Mouse (Mus musculus): Measurements from ENCODE around the gene Abca8a. TPM values are rescaled to one million over a fixed set of nuclear protein-coding genes. Genes with fewer than 3 reads are reported as not detected.

Gene Abca8a
- polyA plus RNA-seq, 1 experiment from 2014 or later, result 0.54 TPM

Other genes with a start within 250 kb of the Abca8a start
- gene Abca8b, start 100.1 kb downstream of the Abca8a start, polyA plus RNA-seq (2016; fragmentation: Nextera tagmentation; extraction: Ambion mirVana), result 5.2 TPM in 2 replicates
- 0.52 and 0.73 TPM in 2 replicates for gene Abca9, start 72.2 kb upstream of the Abca8a start, polyA plus RNA-seq (2016; fragmentation: Nextera tagmentation; extraction: Ambion mirVana)
- 3.3 TPM in 2 replicates for gene Abca6, start 155.8 kb upstream of the Abca8a start, polyA plus RNA-seq (2016; fragmentation: Nextera tagmentation; extraction: Ambion mirVana)
- gene Abca5, start 241.7 kb upstream of the Abca8a start, polyA plus RNA-seq (2016; fragmentation: Nextera tagmentation; extraction: Ambion mirVana), result 0.49 and 0.95 TPM in 2 replicates

Data from liver, embryonic 12.5 days (tissue).